Mouse (Mus musculus): ENCODE measurements around the gene Ccdc77. TPM values are rescaled to one million over a fixed set of nuclear protein-coding genes. Genes with fewer than 3 reads are reported as not detected.
A peak's percentile ranks its signal among the peaks of the same experiment; 100 is the strongest.
"Not testable (repeated sequence)": the region's sequence is repeated elsewhere in the genome, so short reads cannot be mapped to it uniquely, and the experiment has no call there.

The Ccdc77 gene
- polyA plus RNA-seq, 1 experiment = 7.5 TPM

GRCm38 (mm10) chr6:120318303-120318940, 45.8 kb downstream of the Ccdc77 start:
- no peak overlapping the region for H3K27ac ChIP-seq (ENCODE audit: insufficient read depth, low read length)
- TF ChIP-seq CTCF (IDR thresholded peaks at IDR 0.05; ENCODE audit: extremely low read depth, insufficient read depth, low read length) = no peak
- no peak for TF ChIP-seq POLR2A (IDR thresholded peaks at IDR 0.05; ENCODE audit: extremely low read depth, insufficient read depth, low read length)
- H3K4me1 ChIP-seq (ENCODE audit: control insufficient read depth, insufficient read depth, low read length) = no peaks in the 10 kb centered on the region
- no peak overlapping the region for H3K4me3 ChIP-seq (ENCODE audit: insufficient read depth, low read length)

DNA sequence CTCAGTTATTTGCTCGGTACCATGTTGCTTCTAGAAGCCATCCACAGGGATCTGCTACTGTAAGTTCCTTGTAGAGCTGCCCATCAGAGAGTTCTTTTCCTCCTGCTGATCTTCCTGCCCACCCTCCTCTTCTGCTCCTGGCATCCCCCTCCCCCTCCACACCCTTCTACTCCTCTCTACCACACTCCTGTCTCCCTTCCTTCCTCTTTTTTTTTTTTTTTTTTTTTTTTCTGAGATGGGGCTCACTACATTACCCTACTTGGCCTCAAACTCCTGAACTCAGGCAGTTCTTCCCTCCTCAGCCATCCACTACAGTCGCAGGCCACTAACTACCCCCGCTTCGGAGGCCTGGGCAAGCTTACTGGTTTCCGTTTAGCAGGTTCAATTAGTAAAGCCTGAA, 51.7 kb downstream of the Ccdc77 start:
- no peak overlapping the region for H3K27ac ChIP-seq (ENCODE audit: insufficient read depth, low read length)
- TF ChIP-seq POLR2A (IDR thresholded peaks at IDR 0.05; ENCODE audit: extremely low read depth, insufficient read depth, low read length) (no peak), CTCF (IDR thresholded peaks at IDR 0.05; ENCODE audit: extremely low read depth, insufficient read depth, low read length) (no peak)
- H3K4me1 ChIP-seq (ENCODE audit: control insufficient read depth, insufficient read depth, low read length) = no peaks in the 10 kb centered on the region
- H3K4me3 ChIP-seq (ENCODE audit: insufficient read depth, low read length) = no peak overlapping the region

DNA sequence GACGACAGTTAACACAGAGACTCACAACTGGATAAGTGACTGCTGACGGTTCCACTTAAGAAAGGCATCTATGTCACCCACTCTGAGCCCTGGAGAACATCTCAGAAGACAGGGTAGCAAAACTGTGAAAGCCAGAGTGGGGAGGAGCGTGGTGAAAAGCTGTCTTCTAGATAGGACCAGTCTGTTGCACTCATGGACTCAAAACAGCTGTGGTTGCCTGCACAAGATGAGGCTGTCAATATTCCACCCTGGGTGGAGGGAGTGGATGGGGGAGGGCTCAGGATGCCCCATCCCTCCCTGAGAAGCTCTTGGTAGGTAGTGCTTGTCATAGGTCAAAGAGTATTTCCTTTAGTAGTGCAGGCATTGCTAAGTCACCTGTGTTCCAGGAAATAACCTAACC, 54.4 kb downstream of the Ccdc77 start:
- no peak overlapping the region for H3K27ac ChIP-seq (ENCODE audit: insufficient read depth, low read length)
- H3K4me1 ChIP-seq (ENCODE audit: control insufficient read depth, insufficient read depth, low read length) = no peaks in the 10 kb centered on the region
- no peak overlapping the region for H3K4me3 ChIP-seq (ENCODE audit: insufficient read depth, low read length)
- TF ChIP-seq POLR2A (IDR thresholded peaks at IDR 0.05; ENCODE audit: extremely low read depth, insufficient read depth, low read length) (no peak), CTCF (IDR thresholded peaks at IDR 0.05; ENCODE audit: extremely low read depth, insufficient read depth, low read length) (no peak)

GRCm38 (mm10) chr6:120309338-120309737, 54.8 kb downstream of the Ccdc77 start:
- Histone ChIP-seq H3K4me1 (ENCODE audit: control insufficient read depth, insufficient read depth, low read length) (no peaks in the 10 kb centered on the region), H3K27ac (ENCODE audit: insufficient read depth, low read length) (no peak overlapping the region), H3K4me3 (ENCODE audit: insufficient read depth, low read length) (no peak overlapping the region)
- no peak for TF ChIP-seq POLR2A (IDR thresholded peaks at IDR 0.05; ENCODE audit: extremely low read depth, insufficient read depth, low read length)
- TF ChIP-seq CTCF (IDR thresholded peaks at IDR 0.05; ENCODE audit: extremely low read depth, insufficient read depth, low read length) = no peak

- Histone ChIP-seq H3K4me3 (ENCODE audit: insufficient read depth, low read length) (no peak overlapping the region), H3K27ac (ENCODE audit: insufficient read depth, low read length) (no peak overlapping the region), H3K4me1 (ENCODE audit: control insufficient read depth, insufficient read depth, low read length) (no peaks in the 10 kb centered on the region)
- TF ChIP-seq CTCF (IDR thresholded peaks at IDR 0.05; ENCODE audit: extremely low read depth, insufficient read depth, low read length) (no peak), POLR2A (IDR thresholded peaks at IDR 0.05; ENCODE audit: extremely low read depth, insufficient read depth, low read length) (no peak)
Measured at GRCm38 (mm10) chr6:120306859-120307594, 57.1 kb downstream of the Ccdc77 start.

- no peak for TF ChIP-seq CTCF (IDR thresholded peaks at IDR 0.05; ENCODE audit: extremely low read depth, insufficient read depth, low read length)
- no peak for TF ChIP-seq POLR2A (IDR thresholded peaks at IDR 0.05; ENCODE audit: extremely low read depth, insufficient read depth, low read length)
- no peak overlapping the region for H3K27ac ChIP-seq (ENCODE audit: insufficient read depth, low read length)
- no peaks in the 10 kb centered on the region for H3K4me1 ChIP-seq (ENCODE audit: control insufficient read depth, insufficient read depth, low read length)
- no peak overlapping the region for H3K4me3 ChIP-seq (ENCODE audit: insufficient read depth, low read length)
Measured at GRCm38 (mm10) chr6:120302755-120303316, 61.3 kb downstream of the Ccdc77 start.

- no peak overlapping the region for H3K27ac ChIP-seq (ENCODE audit: insufficient read depth, low read length)
Measured at GRCm38 (mm10) chr6:120301137-120301536, 63.0 kb downstream of the Ccdc77 start.

DNA sequence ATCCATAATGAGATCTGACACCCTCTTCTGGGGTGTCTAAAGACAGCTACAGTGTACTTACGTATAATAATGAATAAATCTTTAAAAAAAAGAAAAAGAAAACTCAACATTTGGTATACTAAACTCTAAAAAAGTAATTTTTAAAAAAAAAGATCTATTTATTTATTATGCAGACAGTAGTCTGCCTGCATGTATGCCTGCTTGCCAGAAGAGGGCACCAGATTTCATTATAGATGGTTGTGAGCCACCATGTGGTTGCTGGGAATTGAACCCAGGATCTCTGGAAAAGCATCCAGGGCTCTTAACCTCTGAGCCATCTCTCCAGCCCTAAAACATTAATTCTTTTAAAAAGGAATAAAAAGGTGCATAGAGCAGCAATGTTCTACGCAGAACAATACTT, 67.6 kb downstream of the Ccdc77 start:
- not testable (repeated sequence) for H3K4me3 ChIP-seq (ENCODE audit: insufficient read depth, low read length); H3K27ac ChIP-seq (ENCODE audit: insufficient read depth, low read length); H3K4me1 ChIP-seq (ENCODE audit: control insufficient read depth, insufficient read depth, low read length)
- 0 out of 2 replicates have a peak, but pooled peaks have one; percentile 1 for TF ChIP-seq CTCF (IDR thresholded peaks at IDR 0.05; ENCODE audit: extremely low read depth, insufficient read depth, low read length)

More at GRCm38 (mm10) chr6:120301137-120301536, 63.0 kb downstream of the Ccdc77 start:
- Histone ChIP-seq H3K4me3 (ENCODE audit: insufficient read depth, low read length) (no peak overlapping the region), H3K4me1 (ENCODE audit: control insufficient read depth, insufficient read depth, low read length) (no peaks in the 10 kb centered on the region)
- TF ChIP-seq POLR2A (IDR thresholded peaks at IDR 0.05; ENCODE audit: extremely low read depth, insufficient read depth, low read length) = no peak
- TF ChIP-seq CTCF (IDR thresholded peaks at IDR 0.05; ENCODE audit: extremely low read depth, insufficient read depth, low read length) = peak; percentile 92

DNA sequence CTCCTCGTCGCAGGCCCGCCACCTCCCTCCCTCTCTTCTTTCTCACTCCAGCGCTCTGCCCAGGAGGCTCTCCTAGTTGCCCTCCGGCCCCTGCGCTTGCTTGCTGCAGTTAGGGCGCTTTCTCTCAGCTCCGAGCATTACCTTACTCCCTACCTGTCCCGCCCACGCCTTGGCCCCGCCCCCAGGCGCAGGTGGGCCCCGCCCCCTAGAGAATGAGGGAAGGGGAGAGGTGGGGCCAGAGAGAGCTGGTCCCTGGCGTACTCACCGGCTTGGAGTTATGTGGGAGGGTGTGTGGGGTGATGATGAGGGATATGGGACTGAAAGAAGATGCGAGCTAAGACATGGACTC, 69.4 kb downstream of the Ccdc77 start:
- peak overlapping the region; percentile 81 for H3K4me3 ChIP-seq (ENCODE audit: insufficient read depth, low read length)
- TF ChIP-seq POLR2A (IDR thresholded peaks at IDR 0.05; ENCODE audit: extremely low read depth, insufficient read depth, low read length) (no peak), CTCF (IDR thresholded peaks at IDR 0.05; ENCODE audit: extremely low read depth, insufficient read depth, low read length) (no peak)
- no peak overlapping the region for H3K27ac ChIP-seq (ENCODE audit: insufficient read depth, low read length)
- H3K4me1 ChIP-seq (ENCODE audit: control insufficient read depth, insufficient read depth, low read length) = no peaks in the 10 kb centered on the region

All from cortical plate, adult 2 months (tissue).